Mouse (Mus musculus): ENCODE results near the gene Etnk1. TPM values are rescaled to one million over a fixed set of nuclear protein-coding genes. Genes with fewer than 3 reads are reported as not detected.

The Etnk1 gene
- polyA plus RNA-seq, 1 experiment from 2014 or later: 10.7 TPM

DNA sequence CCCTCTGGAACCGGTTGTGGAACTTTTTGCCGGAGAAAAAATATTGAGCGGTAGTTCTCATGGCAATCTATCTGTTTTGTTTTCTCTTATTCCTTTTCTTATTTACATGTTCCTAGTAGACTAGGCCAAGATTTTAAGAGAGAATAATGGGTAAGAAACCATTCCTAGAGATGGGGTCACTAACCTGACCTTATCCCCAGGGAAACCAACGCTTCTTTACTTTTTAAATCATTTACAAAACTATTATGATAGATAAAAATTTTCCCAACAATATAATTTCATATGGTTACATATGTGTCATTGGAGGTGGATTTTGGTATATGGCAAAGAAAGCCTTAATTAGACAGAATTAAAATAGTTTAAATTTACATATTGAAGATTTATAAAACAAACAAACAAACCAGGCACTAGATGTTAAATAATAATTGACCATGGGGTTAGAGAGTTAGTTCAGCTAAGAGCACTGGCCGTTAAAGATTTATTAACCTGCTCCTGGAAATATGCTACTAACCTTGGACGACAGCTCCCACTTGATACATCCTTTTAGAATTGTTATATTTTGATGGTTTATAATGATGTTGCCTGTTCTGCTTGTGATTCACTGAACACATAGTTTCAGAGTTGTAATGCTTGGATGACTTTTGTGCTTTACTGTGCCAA is 6.3 kb upstream of the Etnk1 start:
- Histone ChIP-seq H3K4me1 (replicated peaks; ENCODE audit: control insufficient read depth, insufficient read depth) (no peaks in the 10 kb centered on the region), H3K9ac (ENCODE audit: low read length) (no peak overlapping the region), H3K36me3 (ENCODE audit: control insufficient read depth, insufficient read depth, low read length) (no peaks in the 10 kb centered on the region), H3K9me3 (ENCODE audit: control insufficient read depth, low read length) (no peaks in the 10 kb centered on the region), H3K27me3 (ENCODE audit: control insufficient read depth, insufficient read depth, low read length) (no peaks in the 10 kb centered on the region), H3K27ac (replicated peaks) (no peak overlapping the region), H3K4me2 (replicated peaks; ENCODE audit: low read depth) (no peak overlapping the region), H3K4me3 (ENCODE audit: low read depth, low read length) (no peak overlapping the region)
- ATAC-seq (ENCODE audit: low FRiP score, low TSS enrichment): no peak
- 79% methylated on average over 6 of the region's 6 CpGs for WGBS
- TF ChIP-seq CTCF (IDR thresholded peaks at IDR 0.05; ENCODE audit: low read depth): no peak
- no peak for TF ChIP-seq EP300 (optimal IDR thresholded peaks at IDR 0.05)
- no peak for DNase-seq (ENCODE audit: low spot score)

- TF ChIP-seq CTCF (IDR thresholded peaks at IDR 0.05; ENCODE audit: low read depth) (no peak), EP300 (optimal IDR thresholded peaks at IDR 0.05) (no peak)
- no peaks in the 10 kb centered on the region for H3K27me3 ChIP-seq (ENCODE audit: control insufficient read depth, insufficient read depth, low read length)
- WGBS: 60% methylated on average over 11 of the region's 12 CpGs
- no peaks in the 10 kb centered on the region for H3K4me1 ChIP-seq (replicated peaks; ENCODE audit: control insufficient read depth, insufficient read depth)
- H3K4me3 ChIP-seq (ENCODE audit: low read depth, low read length): no peak overlapping the region
- H3K9me3 ChIP-seq (ENCODE audit: control insufficient read depth, low read length): no peaks in the 10 kb centered on the region
- H3K27ac ChIP-seq (replicated peaks): no peak overlapping the region
- ATAC-seq (ENCODE audit: low FRiP score, low TSS enrichment): no peak
- H3K4me2 ChIP-seq (replicated peaks; ENCODE audit: low read depth): no peak overlapping the region
- H3K36me3 ChIP-seq (ENCODE audit: control insufficient read depth, insufficient read depth, low read length): no peaks in the 10 kb centered on the region
- H3K9ac ChIP-seq (ENCODE audit: low read length): no peak overlapping the region
- DNase-seq (ENCODE audit: low spot score): no peak
Measured at GRCm38 (mm10) chr6:143162161-143162877, 4.7 kb upstream of the Etnk1 start.

DNA sequence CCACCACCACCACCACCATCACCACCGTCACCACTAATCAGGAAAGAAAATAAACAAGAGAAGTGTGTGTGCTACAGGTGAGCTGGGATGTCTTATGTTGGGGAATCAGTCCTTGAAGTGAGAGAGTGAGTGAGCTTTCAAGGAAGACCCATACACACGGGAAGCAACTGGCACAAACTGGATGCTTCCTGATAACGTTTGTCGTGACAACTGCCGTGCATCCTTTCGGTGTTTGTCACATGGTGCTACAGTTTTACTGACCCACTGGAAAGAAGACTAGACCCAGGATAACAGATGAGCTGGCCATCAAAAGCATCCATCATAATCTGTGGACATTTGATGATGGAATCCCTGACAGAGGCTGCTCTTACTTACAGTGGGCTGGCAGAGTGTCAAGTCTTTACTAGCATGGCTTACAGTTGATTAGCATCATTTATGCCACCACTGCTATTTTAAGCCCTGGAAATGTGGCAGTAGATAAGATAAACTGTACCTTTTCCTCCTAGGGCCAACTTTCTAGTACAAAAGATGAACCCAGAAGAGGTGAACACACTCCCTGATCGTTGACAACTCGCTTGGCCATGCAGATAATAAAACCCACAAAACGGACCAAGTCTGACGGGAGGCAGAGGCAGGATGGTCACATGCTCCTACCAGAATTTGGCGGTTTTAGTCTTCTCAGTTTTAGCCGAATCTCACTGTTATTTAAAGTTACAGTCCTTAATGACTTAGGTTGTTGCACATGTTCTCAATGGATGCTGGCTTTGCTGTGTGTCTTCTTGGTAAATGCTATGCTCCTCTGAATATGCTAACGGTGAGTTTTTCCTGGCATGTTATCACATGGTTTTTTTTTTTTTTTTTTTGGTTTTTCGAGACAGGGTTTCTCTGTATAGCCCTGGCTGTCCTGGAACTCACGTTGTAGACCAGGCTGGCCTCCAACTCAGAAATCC is 2.8 kb upstream of the Etnk1 start:
- H3K36me3 ChIP-seq (ENCODE audit: control insufficient read depth, insufficient read depth, low read length): no peaks in the 10 kb centered on the region
- H3K27ac ChIP-seq (replicated peaks): no peak overlapping the region
- ATAC-seq (ENCODE audit: low FRiP score, low TSS enrichment) (no peak), DNase-seq (ENCODE audit: low spot score) (no peak)
- TF ChIP-seq EP300 (optimal IDR thresholded peaks at IDR 0.05) (no peak), CTCF (IDR thresholded peaks at IDR 0.05; ENCODE audit: low read depth) (no peak)
- 82% methylated on average over 15 of the region's 15 CpGs for WGBS
- no peaks in the 10 kb centered on the region for H3K27me3 ChIP-seq (ENCODE audit: control insufficient read depth, insufficient read depth, low read length)
- H3K4me3 ChIP-seq (ENCODE audit: low read depth, low read length): no peak overlapping the region
- H3K9ac ChIP-seq (ENCODE audit: low read length): no peak overlapping the region
- H3K4me1 ChIP-seq (replicated peaks; ENCODE audit: control insufficient read depth, insufficient read depth): no peaks in the 10 kb centered on the region
- no peak overlapping the region for H3K4me2 ChIP-seq (replicated peaks; ENCODE audit: low read depth)
- H3K9me3 ChIP-seq (ENCODE audit: control insufficient read depth, low read length): no peaks in the 10 kb centered on the region

GRCm38 (mm10) chr6:143164906-143165255 is 2.1 kb upstream of the Etnk1 start:
- no peak overlapping the region for H3K9ac ChIP-seq (ENCODE audit: low read length)
- ATAC-seq (ENCODE audit: low FRiP score, low TSS enrichment): no peak
- WGBS: 84% methylated on average over 8 of the region's 8 CpGs

GRCm38 (mm10) chr6:143165404-143166257 is 1.4 kb upstream of the Etnk1 start:
- Histone ChIP-seq H3K9me3 (ENCODE audit: control insufficient read depth, low read length) (no peaks in the 10 kb centered on the region), H3K27ac (replicated peaks) (no peak overlapping the region), H3K4me1 (replicated peaks; ENCODE audit: control insufficient read depth, insufficient read depth) (no peaks in the 10 kb centered on the region), H3K4me3 (ENCODE audit: low read depth, low read length) (peak overlapping the region; percentile 82; the same call in 1 of the 2 replicates), H3K4me2 (replicated peaks; ENCODE audit: low read depth) (peak overlapping the region; percentile 86), H3K9ac (ENCODE audit: low read length) (no peak overlapping the region), H3K27me3 (ENCODE audit: control insufficient read depth, insufficient read depth, low read length) (no peaks in the 10 kb centered on the region), H3K36me3 (ENCODE audit: control insufficient read depth, insufficient read depth, low read length) (no peaks in the 10 kb centered on the region)
- no peak for ATAC-seq (ENCODE audit: low FRiP score, low TSS enrichment)
- 58% methylated on average over 15 of the region's 15 CpGs for WGBS
- TF ChIP-seq CTCF (IDR thresholded peaks at IDR 0.05; ENCODE audit: low read depth) (no peak), EP300 (optimal IDR thresholded peaks at IDR 0.05) (no peak)
- no peak for DNase-seq (ENCODE audit: low spot score)

More at GRCm38 (mm10) chr6:143164906-143165255, 2.1 kb upstream of the Etnk1 start:
- H3K4me3 ChIP-seq (ENCODE audit: low read depth, low read length): no peak overlapping the region
- H3K4me2 ChIP-seq (replicated peaks; ENCODE audit: low read depth): no peak overlapping the region
- H3K9me3 ChIP-seq (ENCODE audit: control insufficient read depth, low read length): no peaks in the 10 kb centered on the region
- no peak overlapping the region for H3K27ac ChIP-seq (replicated peaks)
- no peaks in the 10 kb centered on the region for H3K27me3 ChIP-seq (ENCODE audit: control insufficient read depth, insufficient read depth, low read length)
- TF ChIP-seq EP300 (optimal IDR thresholded peaks at IDR 0.05) (no peak), CTCF (IDR thresholded peaks at IDR 0.05; ENCODE audit: low read depth) (no peak)
- DNase-seq (ENCODE audit: low spot score): no peak
- H3K4me1 ChIP-seq (replicated peaks; ENCODE audit: control insufficient read depth, insufficient read depth): no peaks in the 10 kb centered on the region
- no peaks in the 10 kb centered on the region for H3K36me3 ChIP-seq (ENCODE audit: control insufficient read depth, insufficient read depth, low read length)
